Mouse (Mus musculus) G1E (cell line): ENCODE data around the gene Zfp607a.

Experiments used
- CTCF ChIP-seq: IDR thresholded peaks from 2 replicates; pipeline ENCODE4 v1.5.1; 2012; ENCODE audit warnings: low read depth, low read length, inconsistent platforms, mixed read lengths
- GATA1 ChIP-seq: IDR thresholded peaks from 2 replicates; pipeline ENCODE4 v1.6.1; 2012; ENCODE audit warnings: borderline replicate concordance, low read length, inconsistent platforms, mixed read lengths
- POLR2AphosphoS5 ChIP-seq: IDR thresholded peaks from 2 replicates; pipeline ENCODE4 v1.6.1; 2012; ENCODE audit warnings: low read depth, low read length, inconsistent platforms; ENCODE audit not compliant: insufficient replicate concordance
- TAL1 ChIP-seq: conservative IDR thresholded peaks from 2 replicates; pipeline ENCODE4 v1.6.1; 2012; ENCODE audit warnings: low read depth, low read length, inconsistent platforms, mixed read lengths

DNA sequence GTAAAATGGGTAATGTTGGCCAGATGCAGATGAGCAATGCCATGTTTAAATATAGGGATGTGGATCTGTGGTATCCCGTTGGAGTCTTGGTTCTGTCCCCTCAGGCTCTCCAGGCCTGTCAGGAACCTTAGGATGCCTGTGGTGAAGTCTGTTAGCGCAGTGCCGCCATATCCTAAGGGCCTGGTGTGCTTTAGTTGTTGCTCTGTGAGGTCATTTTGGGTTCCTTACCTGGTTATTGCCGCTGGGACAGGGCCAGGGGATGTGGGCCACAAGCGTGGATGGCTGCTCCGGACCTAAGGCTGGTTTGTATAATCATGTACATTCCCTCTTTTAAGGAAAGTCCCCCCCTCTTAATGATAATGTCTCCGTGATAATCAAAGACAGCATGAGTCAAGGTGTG, 17.7 kb upstream of the Zfp607a start:
- no peak for TF ChIP-seq CTCF
- no peak for TF ChIP-seq GATA1
- TF ChIP-seq POLR2AphosphoS5 = no peak
- TF ChIP-seq TAL1 = no peak
